Mouse (Mus musculus): ENCODE results near the gene Chchd10. TPM values are rescaled to one million over a fixed set of nuclear protein-coding genes. Genes with fewer than 3 reads are reported as not detected.

Chchd10 gene
- polyA plus RNA-seq, 1 experiment from 2014 or later: 148 TPM

DNA sequence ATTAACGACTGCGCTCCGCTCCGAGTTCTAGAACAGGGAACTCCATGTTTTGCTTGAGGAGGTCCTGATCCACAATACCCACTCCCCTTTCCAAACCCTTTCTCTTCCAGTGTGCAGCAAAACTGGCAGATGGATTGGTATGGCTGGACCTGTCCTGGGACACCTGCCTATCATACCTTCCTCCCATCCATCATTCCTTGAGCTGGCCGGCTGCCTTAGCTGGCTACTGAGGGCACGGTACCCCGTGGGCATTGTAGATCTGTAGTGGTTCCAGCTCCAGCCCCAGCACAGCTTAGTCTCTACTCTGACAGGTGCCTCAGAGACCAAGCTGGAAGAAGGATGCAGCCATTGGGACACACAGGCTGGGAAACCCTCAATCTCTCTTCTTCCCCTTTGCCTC lies 1.6 kb upstream of the Chchd10 start:
- ATAC-seq (replicated peaks; ENCODE audit: low FRiP score): no peak
- Histone ChIP-seq H3K4me1 (peaks cover 47% of the 10 kb centered on the region), H3K4me3 (replicated peaks) (peak overlapping the region; percentile 63), H3K36me3 (peaks cover 16% of the 10 kb centered on the region), H3K9ac (peak overlapping the region; percentile 83; the same call in 1 of the 2 replicates), H3K9me3 (replicated peaks) (no peaks in the 10 kb centered on the region), H3K27me3 (peaks cover 11% of the 10 kb centered on the region), H3K27ac (no peak overlapping the region), H3K4me2 (peak overlapping the region; percentile 96)
- WGBS: 21% methylated on average over 7 of the region's 7 CpGs

DNA sequence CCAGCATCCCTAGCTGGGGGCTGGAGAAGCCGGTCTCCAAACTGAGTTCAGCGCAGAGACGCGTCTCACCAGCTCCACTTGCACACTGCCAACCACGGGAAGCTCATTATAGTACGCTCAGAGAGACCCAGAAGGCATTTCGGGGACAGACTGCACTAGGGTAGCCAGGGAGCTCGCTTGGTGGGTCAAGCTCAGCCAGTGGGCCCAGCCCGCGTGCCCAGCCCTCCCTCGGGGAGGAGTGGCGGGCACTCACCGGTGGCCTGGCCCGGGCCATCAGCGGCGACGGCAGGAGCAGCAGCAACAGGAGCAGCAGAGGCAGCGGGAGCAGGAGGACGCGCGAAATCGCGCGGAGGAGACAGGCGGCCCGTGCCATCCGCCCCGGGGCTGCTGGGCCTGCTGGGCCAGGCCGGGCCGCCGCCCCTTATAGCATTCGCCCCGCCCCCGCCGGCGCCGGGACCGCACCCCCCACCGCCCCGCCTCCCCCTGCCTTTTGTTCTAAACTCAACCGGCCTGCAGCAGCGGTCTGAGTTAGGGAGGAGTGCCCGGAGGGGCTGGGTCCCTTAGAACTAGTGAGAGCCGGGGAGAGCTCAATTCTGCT lies 750 bp upstream of the Chchd10 start:
- WGBS: under 1% methylated on average over 44 of the region's 44 CpGs
- peak overlapping the region; percentile 96 for H3K4me2 ChIP-seq
- peaks cover 8% of the 10 kb centered on the region for H3K36me3 ChIP-seq
- H3K4me1 ChIP-seq: peaks cover 53% of the 10 kb centered on the region
- H3K9me3 ChIP-seq (replicated peaks): no peaks in the 10 kb centered on the region
- H3K27ac ChIP-seq: peak overlapping the region; percentile 51
- H3K27me3 ChIP-seq: peaks cover 13% of the 10 kb centered on the region
- peak overlapping the region; percentile 63 for H3K4me3 ChIP-seq (replicated peaks)
- ATAC-seq (replicated peaks; ENCODE audit: low FRiP score): peak; percentile 75
- H3K9ac ChIP-seq: peak overlapping the region; percentile 83

DNA sequence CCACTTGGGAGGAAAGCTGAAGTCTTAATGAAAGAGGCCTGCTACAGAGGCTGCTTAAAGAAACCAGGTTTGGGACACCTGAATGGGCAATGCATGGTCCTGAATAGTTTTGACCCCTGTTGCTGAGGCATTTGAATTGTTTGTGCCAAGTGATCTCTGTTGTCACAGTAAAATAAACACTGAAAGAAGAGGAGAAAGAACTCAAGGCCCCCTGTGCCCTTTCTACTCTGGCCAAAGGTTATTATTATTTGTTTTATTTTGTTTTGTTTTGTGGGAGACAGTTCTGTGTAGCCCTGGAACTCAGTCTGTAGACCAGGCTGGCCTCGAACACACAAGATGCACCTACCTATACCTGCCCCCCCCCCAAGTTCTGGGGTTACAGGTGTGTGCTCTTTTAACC lies 2.1 kb downstream of the Chchd10 start:
- Histone ChIP-seq H3K27me3 (peaks cover 13% of the 10 kb centered on the region), H3K9ac (no peak overlapping the region), H3K4me3 (replicated peaks) (peak overlapping the region; percentile 56), H3K4me2 (peak overlapping the region; percentile 66), H3K36me3 (no peaks in the 10 kb centered on the region), H3K27ac (no peak overlapping the region), H3K9me3 (replicated peaks) (no peaks in the 10 kb centered on the region), H3K4me1 (peaks cover 66% of the 10 kb centered on the region)
- 83% methylated on average over 1 of the region's 1 CpGs for WGBS
- ATAC-seq (replicated peaks; ENCODE audit: low FRiP score): no peak

DNA sequence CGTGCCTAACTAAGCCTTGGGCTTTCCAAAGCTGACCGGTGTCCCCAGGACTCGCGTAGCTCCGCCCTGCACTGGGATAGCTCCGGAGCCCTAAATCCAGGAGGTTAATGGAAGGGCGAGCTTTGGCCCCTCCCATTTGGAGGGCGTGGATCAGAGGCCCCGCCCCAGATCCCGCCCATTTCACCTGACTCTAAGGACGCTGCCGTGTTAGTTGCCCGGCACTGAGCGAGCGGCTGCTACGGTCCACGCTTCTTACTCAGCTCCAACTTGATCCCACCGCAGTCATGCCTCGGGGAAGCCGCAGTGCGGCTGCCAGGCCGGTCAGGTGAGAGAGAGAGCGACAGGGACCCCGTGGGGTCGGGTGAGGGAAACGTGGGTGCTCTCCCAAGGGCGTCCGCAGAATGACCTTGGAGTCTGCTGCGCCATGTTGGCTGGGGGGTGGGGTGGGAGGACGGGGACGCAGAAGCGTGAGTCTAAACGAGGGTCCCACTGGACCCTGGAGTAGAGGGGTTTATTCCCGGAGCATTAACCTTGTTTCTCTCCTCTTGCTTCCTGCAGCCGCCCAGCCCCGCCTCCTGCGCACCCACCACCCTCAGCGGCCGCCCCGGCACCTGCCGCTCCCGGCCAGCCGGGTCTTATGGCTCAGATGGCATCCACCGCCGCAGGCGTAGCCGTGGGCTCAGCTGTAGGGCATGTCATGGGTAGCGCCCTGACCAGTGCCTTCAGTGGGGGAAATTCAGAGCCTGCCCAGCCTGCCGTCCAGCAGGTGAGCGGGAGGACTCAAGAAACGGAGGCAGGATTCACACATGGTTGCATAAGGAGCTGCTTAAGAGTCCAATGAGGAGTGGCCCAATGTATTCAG lies 3.0 kb downstream of the Chchd10 start, which contains the start of gene Mmp11:
TSS of gene Mmp11 (minus strand) at position 817 of the 862 bp plus-strand sequence.
- Histone ChIP-seq H3K9me3 (replicated peaks) (no peaks in the 10 kb centered on the region), H3K27ac (peak within 1 kb of the TSS; percentile 76), H3K27me3 (peaks cover 13% of the 10 kb centered on the region), H3K36me3 (no peaks in the 10 kb centered on the region), H3K4me3 (replicated peaks) (peak within 1 kb of the TSS; percentile 56), H3K9ac (peak within 1 kb of the TSS; percentile 42), H3K4me1 (peaks cover 64% of the 10 kb centered on the region), H3K4me2 (peak within 1 kb of the TSS; percentile 66)
- WGBS: 2% methylated on average over 51 of the region's 51 CpGs
- peak; percentile 79 for ATAC-seq (replicated peaks; ENCODE audit: low FRiP score)

DNA sequence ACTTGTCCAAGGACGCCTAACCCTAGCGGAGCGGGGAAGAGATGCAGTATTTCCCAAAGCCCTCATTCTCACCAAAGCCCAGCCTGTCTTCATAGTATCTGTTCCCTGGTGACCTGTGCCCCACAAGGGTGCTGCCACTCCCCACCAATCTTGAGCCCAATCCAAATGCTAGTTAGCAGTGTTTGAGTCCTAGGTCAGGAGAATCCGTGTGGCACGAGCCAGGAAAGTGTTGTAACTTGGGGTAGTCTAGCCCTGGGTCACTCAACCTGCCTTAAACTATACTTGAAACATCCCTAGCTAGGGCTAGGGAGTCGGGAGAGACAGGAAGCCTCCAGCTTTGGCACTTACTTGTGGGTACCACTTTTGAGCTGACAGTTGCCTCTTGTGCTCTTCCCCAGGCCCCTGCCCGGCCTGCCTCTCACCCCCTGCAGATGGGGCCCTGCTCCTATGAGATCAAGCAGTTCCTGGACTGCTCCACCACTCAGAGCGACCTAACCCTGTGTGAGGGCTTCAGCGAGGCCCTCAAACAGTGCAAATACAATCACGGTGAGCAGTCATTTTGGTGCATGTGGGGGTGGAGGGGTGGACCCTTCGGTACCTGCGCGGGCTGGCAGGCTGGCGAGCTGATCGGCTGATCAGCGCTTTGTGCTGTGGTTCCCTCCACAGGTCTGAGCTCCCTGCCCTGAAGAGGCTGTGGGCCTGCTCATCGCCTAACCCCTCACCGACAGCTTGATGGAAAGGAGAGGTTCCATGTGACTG lies 4.2 kb downstream of the Chchd10 start:
- Histone ChIP-seq H3K36me3 (no peaks in the 10 kb centered on the region), H3K4me2 (peak overlapping the region; percentile 66), H3K4me3 (replicated peaks) (peak overlapping the region; percentile 56), H3K9ac (no peak overlapping the region), H3K9me3 (replicated peaks) (no peaks in the 10 kb centered on the region), H3K4me1 (peaks cover 53% of the 10 kb centered on the region), H3K27ac (no peak overlapping the region), H3K27me3 (peaks cover 7% of the 10 kb centered on the region)
- ATAC-seq (replicated peaks; ENCODE audit: low FRiP score): no peak
- 52% methylated on average over 18 of the region's 18 CpGs for whole genome bisulfite sequencing

DNA sequence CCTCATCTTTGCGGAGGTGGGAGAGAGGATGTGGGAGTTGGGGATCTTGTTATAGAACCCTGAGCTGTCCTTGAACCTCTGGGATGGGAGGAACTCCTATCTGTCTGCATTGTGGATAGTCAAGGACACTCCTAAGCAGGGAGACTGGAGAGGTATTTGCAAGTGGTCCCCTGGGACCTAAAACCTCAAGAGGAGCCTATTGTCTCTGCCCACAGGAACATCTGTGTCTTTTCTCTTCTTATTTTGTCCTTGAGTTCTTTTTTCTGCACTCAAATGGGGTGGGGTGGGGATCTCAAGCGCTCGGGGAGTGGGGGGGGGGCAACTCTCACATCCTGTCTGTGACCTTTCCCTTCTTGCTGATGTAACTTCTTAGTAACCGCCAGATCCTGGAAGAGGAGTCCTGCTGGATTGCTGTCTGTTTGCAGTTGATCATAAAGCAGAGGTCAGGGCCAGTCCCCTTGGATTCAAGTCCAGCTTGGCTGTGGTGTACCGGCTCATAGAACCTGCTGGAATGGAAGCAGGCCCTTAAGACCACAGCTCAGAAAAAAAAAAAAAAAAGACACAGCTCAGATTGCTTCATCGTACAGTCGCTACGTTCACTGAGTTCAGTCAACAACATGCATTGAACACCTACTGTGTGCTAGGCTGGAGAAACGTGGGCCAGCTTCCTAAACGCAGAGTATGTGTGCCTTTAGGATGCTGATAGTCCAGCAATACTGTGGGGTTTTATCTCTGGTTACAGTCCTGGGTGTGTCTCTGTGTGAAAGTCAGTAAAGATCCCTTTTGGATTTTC lies 5.1 kb downstream of the Chchd10 start:
- peak overlapping the region; percentile 66; the same call in 1 of the 2 replicates for H3K4me2 ChIP-seq
- no peak for ATAC-seq (replicated peaks; ENCODE audit: low FRiP score)
- H3K27ac ChIP-seq: no peak overlapping the region
- no peaks in the 10 kb centered on the region for H3K36me3 ChIP-seq
- peaks cover 43% of the 10 kb centered on the region for H3K4me1 ChIP-seq
- H3K27me3 ChIP-seq: peaks cover 7% of the 10 kb centered on the region
- no peak overlapping the region for H3K9ac ChIP-seq
- no peaks in the 10 kb centered on the region for H3K9me3 ChIP-seq (replicated peaks)
- no peak overlapping the region for H3K4me3 ChIP-seq (replicated peaks)
- 52% methylated on average over 10 of the region's 10 CpGs for WGBS

DNA sequence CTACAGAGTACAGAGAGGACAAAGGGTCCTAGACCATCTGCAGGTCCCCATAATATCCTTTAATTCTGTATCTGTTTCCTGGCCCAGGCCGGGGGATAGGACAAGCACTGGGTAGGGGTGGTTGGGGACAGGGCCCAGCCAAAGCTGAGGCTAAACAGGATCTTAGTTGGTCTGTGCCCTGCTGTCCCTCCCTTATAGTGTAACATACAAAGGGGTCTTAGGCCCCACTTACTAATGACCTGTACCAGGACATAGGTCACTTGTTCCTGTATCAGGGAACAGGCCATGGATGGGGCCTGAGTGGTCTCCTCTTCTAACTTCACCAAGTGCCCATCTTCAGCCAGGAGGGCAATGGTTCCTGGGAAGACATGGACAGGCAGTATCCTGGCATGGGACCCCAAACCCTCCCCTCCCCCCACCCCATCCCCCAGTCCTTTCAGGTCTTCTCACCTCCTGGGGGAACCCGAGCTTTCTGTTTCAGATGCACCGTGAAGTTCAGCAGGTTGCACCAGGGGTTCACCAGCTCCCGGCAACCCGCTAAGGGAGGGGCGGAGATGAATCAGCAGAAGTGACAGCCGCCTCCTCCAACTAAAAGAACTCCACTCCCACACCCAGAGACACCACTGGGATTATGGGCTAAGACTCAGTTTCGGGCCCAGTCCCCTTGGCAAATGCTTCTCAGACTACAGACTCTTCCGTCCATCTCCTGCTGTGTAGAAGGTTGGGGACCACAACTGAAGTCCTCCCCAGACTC lies 6.7 kb downstream of the Chchd10 start:
- no peak overlapping the region for H3K27ac ChIP-seq
- no peak overlapping the region for H3K4me3 ChIP-seq (replicated peaks)
- no peak for ATAC-seq (replicated peaks; ENCODE audit: low FRiP score)
- H3K4me2 ChIP-seq: no peak overlapping the region
- no peaks in the 10 kb centered on the region for H3K9me3 ChIP-seq (replicated peaks)
- H3K27me3 ChIP-seq: peaks cover 7% of the 10 kb centered on the region
- no peak overlapping the region for H3K9ac ChIP-seq
- no peaks in the 10 kb centered on the region for H3K36me3 ChIP-seq
- 47% methylated on average over 9 of the region's 9 CpGs for WGBS
- peaks cover 52% of the 10 kb centered on the region for H3K4me1 ChIP-seq

DNA sequence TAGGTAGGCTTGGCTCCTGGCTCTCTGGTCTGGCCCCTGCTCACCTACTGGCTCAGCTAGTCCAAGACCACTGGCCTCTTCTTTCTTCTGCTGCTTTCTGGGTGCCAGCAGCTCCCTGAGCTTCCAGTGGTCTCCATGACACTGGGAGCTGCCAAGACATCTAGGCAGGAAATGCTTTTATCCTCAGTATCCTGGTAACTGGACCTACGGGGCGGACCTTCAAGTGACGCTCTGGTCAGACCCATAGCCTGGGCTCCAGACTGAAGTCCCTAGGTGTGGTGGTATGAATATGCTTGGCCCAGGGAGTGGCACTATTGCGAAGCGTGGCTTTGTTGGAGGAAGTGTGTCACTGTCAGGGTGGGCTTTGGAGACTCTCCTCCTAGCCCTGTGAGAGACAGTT lies 7.6 kb downstream of the Chchd10 start, which contains the start of gene Gm867:
TSS of gene Gm867 (minus strand) at position 153 of the 400 bp plus-strand sequence.
- Histone ChIP-seq H3K4me3 (replicated peaks) (no peak within 1 kb of the TSS), H3K9ac (no peak within 1 kb of the TSS), H3K9me3 (replicated peaks) (no peaks in the 10 kb centered on the region), H3K4me2 (no peak within 1 kb of the TSS), H3K27me3 (peaks cover 7% of the 10 kb centered on the region; the same call in 1 of the 2 replicates), H3K36me3 (no peaks in the 10 kb centered on the region), H3K4me1 (peaks cover 46% of the 10 kb centered on the region), H3K27ac (no peak within 1 kb of the TSS)
- 75% methylated on average over 5 of the region's 5 CpGs for WGBS
- no peak for ATAC-seq (replicated peaks; ENCODE audit: low FRiP score)

DNA sequence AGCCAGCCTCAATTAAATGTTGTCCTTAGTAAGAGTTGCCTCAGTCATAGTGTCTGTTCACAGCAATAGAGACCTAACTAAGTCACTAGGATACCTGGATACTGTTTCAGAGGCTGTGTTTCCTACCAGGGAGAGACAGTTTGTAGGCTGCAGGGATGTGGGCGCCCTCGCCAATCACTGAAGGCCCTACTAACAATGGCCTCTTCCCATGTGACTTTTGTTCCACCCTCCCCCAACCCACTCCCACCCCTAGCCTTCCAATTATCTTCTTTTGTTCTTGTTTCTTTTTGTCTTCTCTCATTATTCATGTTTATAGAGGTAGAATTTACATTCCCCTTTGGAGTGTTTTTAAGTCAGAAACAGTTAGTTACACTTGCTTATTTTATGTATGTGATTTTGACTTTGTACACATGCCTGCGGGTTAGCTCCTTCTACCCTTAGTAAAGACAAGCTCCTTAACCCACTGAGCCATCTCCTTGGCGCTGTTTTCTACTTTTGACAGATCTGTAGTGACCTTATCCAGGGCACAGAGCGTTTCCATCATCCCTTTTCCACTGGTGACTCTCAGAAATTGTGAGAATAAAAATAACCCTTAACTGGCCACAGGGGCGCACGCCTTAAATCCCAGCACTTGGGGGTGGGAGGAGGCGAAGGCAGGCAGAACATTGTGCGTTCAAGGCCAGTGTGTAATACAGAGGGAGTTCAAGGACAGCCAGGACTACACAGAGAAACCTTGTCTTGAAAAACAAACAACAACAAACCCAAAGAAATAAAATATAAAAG lies 8.3 kb downstream of the Chchd10 start:
- peaks cover 3% of the 10 kb centered on the region; the same call in 1 of the 2 replicates for H3K27me3 ChIP-seq
- H3K4me2 ChIP-seq: no peak overlapping the region
- H3K27ac ChIP-seq: no peak overlapping the region
- no peaks in the 10 kb centered on the region for H3K36me3 ChIP-seq
- no peak for ATAC-seq (replicated peaks; ENCODE audit: low FRiP score)
- H3K4me3 ChIP-seq (replicated peaks): no peak overlapping the region
- peaks cover 40% of the 10 kb centered on the region for H3K4me1 ChIP-seq
- H3K9me3 ChIP-seq (replicated peaks): no peaks in the 10 kb centered on the region
- WGBS: 65% methylated on average over 9 of the region's 9 CpGs
- H3K9ac ChIP-seq: no peak overlapping the region

GRCm38 (mm10) chr10:75942736-75943477 lies 10.0 kb downstream of the Chchd10 start, which contains the start of gene Vpreb3:
Vpreb3 (plus strand) TSS chr10:75943057.
- WGBS: 83% methylated on average over 15 of the region's 15 CpGs

More at GRCm38 (mm10) chr10:75942736-75943477, 10.0 kb downstream of the Chchd10 start, which contains the start of gene Vpreb3:
- H3K4me3 ChIP-seq (replicated peaks): no peak within 1 kb of the TSS
- no peaks in the 10 kb centered on the region for H3K36me3 ChIP-seq
- no peaks in the 10 kb centered on the region for H3K9me3 ChIP-seq (replicated peaks)
- peak within 1 kb of the TSS; percentile 78 for H3K27ac ChIP-seq
- no peaks in the 10 kb centered on the region for H3K27me3 ChIP-seq
- ATAC-seq (replicated peaks; ENCODE audit: low FRiP score): no peak
- H3K4me1 ChIP-seq: peaks cover 27% of the 10 kb centered on the region
- H3K4me2 ChIP-seq: 0 out of 2 replicates have a peak within 1 kb of the TSS, but pooled peaks have one; percentile 25
- H3K9ac ChIP-seq: no peak within 1 kb of the TSS

Data from kidney, embryonic 15.5 days (tissue).